Mouse (Mus musculus) forebrain, embryonic 11.5 days (tissue): ENCODE measurements at regions not wholly inside any gene's neighbourhood (a gene's known extent, or its start where the extent isn't known, plus 50 kb on each side); places are given as distances from the start of the nearest gene placed in this dataset.

Experiments used
- ATAC-seq: fragments of 200-750 bp; cut with Nextera tagmentation; replicated peaks from 2 replicates; pipeline ENCODE4 v1.8.0; 2017; ENCODE audit warnings: moderate TSS enrichment; ENCODE audit not compliant: low FRiP score
- DNase-seq: peaks from one replicate; pipeline ENCODE4 v3.0.0-alpha.2; 2017; ENCODE audit warnings: low spot score
- H3K27ac ChIP-seq: fragments of 300-500 bp; sonication (generic); 2 replicates; pipeline ENCODE4 v1.5.1; 2014; ENCODE audit warnings: low read depth, low read length
- H3K27me3 ChIP-seq: fragments of 300-500 bp; sonication (generic); 2 replicates; pipeline ENCODE4 v1.6.1; 2014; ENCODE audit warnings: mild to moderate bottlenecking, low read length, mixed read lengths; ENCODE audit not compliant: control insufficient read depth, insufficient read depth
- H3K36me3 ChIP-seq: fragments of 300-500 bp; sonication (generic); 2 replicates; pipeline ENCODE4 v1.6.1; 2014; ENCODE audit warnings: mild to moderate bottlenecking, low read length, moderate library complexity, mixed read lengths; ENCODE audit not compliant: control insufficient read depth, insufficient read depth
- H3K4me1 ChIP-seq: fragments of 300-500 bp; sonication (generic); replicated peaks from 2 replicates; pipeline ENCODE4 v1.6.1; 2014; ENCODE audit warnings: low read length, mixed read lengths; ENCODE audit not compliant: control insufficient read depth, insufficient read depth
- H3K4me2 ChIP-seq: fragments of 300-500 bp; sonication (generic); 2 replicates; pipeline ENCODE4 v1.6.1; 2014; ENCODE audit warnings: low read depth, mild to moderate bottlenecking, low read length, moderate library complexity, mixed read lengths; ENCODE audit not compliant: severe bottlenecking
- H3K4me3 ChIP-seq: fragments of 300-500 bp; sonication (generic); 2 replicates; pipeline ENCODE4 v1.5.1; 2014; ENCODE audit warnings: low read depth, low read length
- H3K9ac ChIP-seq: fragments of 300-500 bp; sonication (generic); 2 replicates; pipeline ENCODE4 v1.6.1; 2014; ENCODE audit warnings: low read length
- H3K9me3 ChIP-seq: fragments of 300-500 bp; sonication (generic); 2 replicates; pipeline ENCODE4 v1.6.1; 2016; ENCODE audit warnings: low read length, mixed read lengths; ENCODE audit not compliant: control insufficient read depth
- WGBS: fragments of 180-500 bp; shearing (Covaris S2); extraction: QIAGEN DNeasy Blood & Tissue Kit; methylation state at CpG from one replicate; pipeline ENCODE4 v1.1.7; 2014; 5-methylcytosine and 5-hydroxymethylcytosine counted together

GRCm38 (mm10) chr3:146337429-146337828, 67.0 kb upstream of the Ssx2ip start:
- Histone ChIP-seq H3K4me2 (no peak overlapping the region; the same call in 1 of the 2 replicates), H3K36me3 (no peaks in the 10 kb centered on the region), H3K4me3 (no peak overlapping the region), H3K9me3 (no peaks in the 10 kb centered on the region), H3K4me1 (peaks cover 14% of the 10 kb centered on the region; the same call in 1 of the 2 replicates), H3K9ac (no peak overlapping the region), H3K27me3 (no peaks in the 10 kb centered on the region), H3K27ac (peak overlapping the region; percentile 57; the same call in 1 of the 2 replicates)
- no peak for ATAC-seq
- DNase-seq, result no peak
- 72% methylated on average over 3 of the region's 3 CpGs for WGBS

GRCm38 (mm10) chr3:146337861-146338281, 66.6 kb upstream of the Ssx2ip start:
- no peaks in the 10 kb centered on the region for H3K9me3 ChIP-seq
- peak overlapping the region; percentile 57 for H3K27ac ChIP-seq
- peak; percentile 83 for ATAC-seq
- 8% methylated on average over 7 of the region's 7 CpGs for WGBS
- H3K4me3 ChIP-seq, result no peak overlapping the region
- no peaks in the 10 kb centered on the region for H3K36me3 ChIP-seq
- peak overlapping the region; percentile 29; the same call in 1 of the 2 replicates for H3K4me2 ChIP-seq
- H3K9ac ChIP-seq, result 0 out of 2 replicates have a peak overlapping the region, but pooled peaks have one; percentile 23
- no peaks in the 10 kb centered on the region for H3K27me3 ChIP-seq
- DNase-seq, result peak; percentile 66
- peaks cover 14% of the 10 kb centered on the region; the same call in 1 of the 2 replicates for H3K4me1 ChIP-seq

- ATAC-seq (no peak), DNase-seq (no peak)
- H3K4me2 ChIP-seq, result no peak overlapping the region
- H3K9ac ChIP-seq, result no peak overlapping the region
- H3K27me3 ChIP-seq, result no peaks in the 10 kb centered on the region
- H3K36me3 ChIP-seq, result no peaks in the 10 kb centered on the region
- 0 out of 2 replicates have a peak overlapping the region, but pooled peaks have one; percentile 57 for H3K27ac ChIP-seq
- no peaks in the 10 kb centered on the region for H3K9me3 ChIP-seq
- H3K4me1 ChIP-seq, result peaks cover 14% of the 10 kb centered on the region; the same call in 1 of the 2 replicates
- no peak overlapping the region for H3K4me3 ChIP-seq
- WGBS, result 83% methylated on average over 9 of the region's 9 CpGs
These were observed 66.0 kb upstream of the Ssx2ip start for GRCm38 (mm10) chr3:146338445-146338844.

- no peaks in the 10 kb centered on the region for H3K36me3 ChIP-seq
- DNase-seq (no peak), ATAC-seq (no peak)
- H3K27me3 ChIP-seq, result no peaks in the 10 kb centered on the region
- H3K4me1 ChIP-seq, result peaks cover 6% of the 10 kb centered on the region; the same call in 1 of the 2 replicates
- no peak overlapping the region for H3K27ac ChIP-seq
- WGBS, result 91% methylated on average over 12 of the region's 12 CpGs
- H3K4me2 ChIP-seq, result no peak overlapping the region
- no peaks in the 10 kb centered on the region for H3K9me3 ChIP-seq
- H3K9ac ChIP-seq, result no peak overlapping the region
- H3K4me3 ChIP-seq, result no peak overlapping the region
These were observed 64.0 kb upstream of the Ssx2ip start for GRCm38 (mm10) chr3:146340316-146341055.

DNA sequence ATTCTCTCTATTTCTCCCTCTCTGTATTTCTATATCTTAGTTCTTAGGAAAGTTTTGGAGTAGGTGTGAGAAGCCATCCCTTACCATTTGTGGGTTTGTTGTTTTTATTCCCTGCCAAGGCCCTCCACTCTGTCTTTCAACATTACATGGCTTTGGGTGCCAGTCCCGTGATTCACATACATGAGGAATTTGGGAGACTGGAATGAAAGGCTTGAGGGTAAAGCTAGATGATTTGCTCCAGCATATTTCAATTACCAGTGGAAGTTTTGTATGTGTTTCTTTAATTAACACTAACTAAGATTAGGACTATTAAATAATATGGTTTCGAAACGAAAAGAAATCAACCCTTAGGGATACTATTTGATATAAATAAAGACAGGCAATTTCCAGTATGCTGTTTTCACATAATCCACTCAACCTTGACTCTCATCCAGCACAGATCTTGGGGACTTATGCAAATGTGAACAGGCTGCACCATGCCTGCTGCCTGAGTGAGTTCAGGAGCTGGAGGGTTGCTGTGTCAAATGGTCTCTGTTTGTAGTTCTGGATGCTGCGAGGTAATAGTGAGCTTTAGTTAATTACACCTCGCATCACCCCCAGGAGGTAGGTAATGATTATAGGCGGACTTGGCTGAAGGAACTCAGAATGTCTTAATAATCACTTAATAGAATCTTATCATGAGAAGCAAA, 62.6 kb upstream of the Ssx2ip start:
- ATAC-seq, result no peak

DNA sequence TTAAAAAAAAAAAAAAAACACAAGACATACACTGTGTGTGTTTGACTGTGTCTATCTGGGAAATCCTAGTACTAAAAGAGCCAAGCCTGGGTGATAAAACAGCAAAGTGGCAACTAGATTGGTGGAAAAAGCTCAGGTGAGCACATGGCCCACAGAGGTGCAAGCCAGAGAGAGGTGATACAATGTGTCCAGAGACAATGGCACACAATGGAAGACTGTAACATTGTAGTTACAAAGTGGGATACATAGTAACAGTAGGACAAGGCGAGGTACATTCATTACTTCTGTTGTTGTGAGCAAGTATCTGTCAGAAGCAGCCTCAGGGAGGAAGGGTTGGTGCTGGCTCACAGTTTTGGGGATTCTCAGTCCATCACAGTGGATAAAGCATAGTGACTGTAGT, 61.7 kb upstream of the Ssx2ip start:
- Histone ChIP-seq H3K27ac (no peak overlapping the region), H3K4me2 (no peak overlapping the region), H3K4me1 (peaks cover 6% of the 10 kb centered on the region; the same call in 1 of the 2 replicates), H3K27me3 (no peaks in the 10 kb centered on the region), H3K9ac (no peak overlapping the region), H3K4me3 (no peak overlapping the region), H3K36me3 (no peaks in the 10 kb centered on the region), H3K9me3 (no peaks in the 10 kb centered on the region)
- DNase-seq (no peak), ATAC-seq (no peak)
- WGBS, result 90% methylated on average over 1 of the region's 1 CpGs

More for the DNA sequence above, 62.6 kb upstream of the Ssx2ip start:
- Histone ChIP-seq H3K4me3 (no peak overlapping the region), H3K27me3 (no peaks in the 10 kb centered on the region), H3K9me3 (no peaks in the 10 kb centered on the region), H3K4me2 (no peak overlapping the region), H3K4me1 (peaks cover 6% of the 10 kb centered on the region; the same call in 1 of the 2 replicates), H3K27ac (no peak overlapping the region), H3K36me3 (no peaks in the 10 kb centered on the region), H3K9ac (no peak overlapping the region)
- no peak for DNase-seq
- 65% methylated on average over 6 of the region's 6 CpGs for WGBS

DNA sequence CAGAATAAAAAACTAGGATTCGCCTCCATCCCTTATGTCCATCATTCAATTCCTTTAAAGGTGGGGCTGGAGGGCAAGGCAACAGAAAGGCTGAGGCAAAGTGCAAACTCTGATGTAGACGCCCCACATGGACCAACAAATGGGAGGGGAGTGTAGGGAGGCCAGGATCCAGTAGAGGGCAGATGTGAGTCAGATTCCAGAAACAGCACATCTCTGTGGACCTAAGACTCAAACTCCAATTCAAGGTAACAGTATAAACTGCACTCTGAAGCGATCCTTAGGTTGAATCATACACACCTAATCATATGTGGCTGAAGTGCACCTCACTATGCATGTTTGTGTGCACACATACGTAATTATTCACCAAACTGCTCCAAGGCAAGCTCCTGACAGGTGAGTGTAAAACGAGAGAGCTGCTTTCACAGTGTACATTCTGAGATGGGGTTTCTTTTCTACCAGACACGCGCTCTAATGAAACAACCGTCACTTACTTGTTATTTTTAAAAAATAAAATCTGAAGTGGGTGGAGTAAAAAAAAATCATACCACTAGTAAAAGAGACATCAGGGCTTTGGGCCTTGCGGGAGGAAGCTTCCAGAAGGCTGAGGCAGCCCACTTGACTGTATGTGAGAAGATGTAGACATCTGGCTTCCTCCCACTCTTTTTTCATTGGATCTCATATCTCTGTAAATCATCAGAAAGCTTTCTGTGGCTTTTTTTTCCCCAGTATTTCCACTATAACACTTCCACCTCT, 60.6 kb upstream of the Ssx2ip start:
- no peak overlapping the region for H3K4me2 ChIP-seq
- ATAC-seq (peak; percentile 51; the same call in 1 of the 2 replicates), DNase-seq (peak; percentile 79)
- H3K36me3 ChIP-seq, result no peaks in the 10 kb centered on the region
- H3K9me3 ChIP-seq, result no peaks in the 10 kb centered on the region
- H3K27ac ChIP-seq, result no peak overlapping the region
- no peaks in the 10 kb centered on the region; the same call in 1 of the 2 replicates for H3K27me3 ChIP-seq
- no peak overlapping the region for H3K9ac ChIP-seq
- no peak overlapping the region for H3K4me3 ChIP-seq
- WGBS, result 59% methylated on average over 9 of the region's 9 CpGs
- H3K4me1 ChIP-seq, result no peaks in the 10 kb centered on the region

DNA sequence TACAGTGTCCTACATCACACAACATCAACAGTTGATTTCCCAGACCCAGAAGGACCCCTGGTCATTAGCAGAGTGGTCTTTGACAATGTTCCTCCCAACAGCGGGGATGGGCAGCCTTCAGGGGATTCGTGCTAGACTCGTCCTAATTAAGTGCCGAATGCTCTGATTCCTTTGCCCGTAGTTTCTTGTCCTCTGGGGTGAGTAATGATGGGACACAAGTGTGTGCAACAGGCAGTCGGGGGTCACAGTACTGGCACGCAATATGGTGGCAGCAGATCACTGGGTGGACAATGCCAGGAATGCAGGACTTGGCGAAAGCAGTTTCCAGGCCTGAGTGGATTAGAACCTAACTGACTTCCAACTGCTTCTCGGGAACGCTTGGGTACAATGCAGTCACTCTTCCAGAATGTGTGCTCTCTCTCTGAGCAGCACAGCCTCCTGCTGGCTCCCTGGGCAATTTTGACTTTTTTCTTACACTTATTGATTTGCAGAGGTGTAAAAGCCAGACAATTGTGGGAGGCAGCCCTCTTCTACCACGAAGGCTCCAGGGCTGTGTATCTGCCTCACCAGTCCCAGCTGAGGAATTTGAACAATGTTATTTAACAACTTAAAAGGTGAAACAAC, 59.9 kb upstream of the Ssx2ip start:
- no peaks in the 10 kb centered on the region for H3K4me1 ChIP-seq
- ATAC-seq (no peak), DNase-seq (no peak)
- no peak overlapping the region for H3K4me3 ChIP-seq
- H3K27ac ChIP-seq, result no peak overlapping the region
- H3K9ac ChIP-seq, result no peak overlapping the region
- no peak overlapping the region for H3K4me2 ChIP-seq
- H3K36me3 ChIP-seq, result no peaks in the 10 kb centered on the region
- WGBS, result 78% methylated on average over 11 of the region's 11 CpGs
- H3K9me3 ChIP-seq, result no peaks in the 10 kb centered on the region
- H3K27me3 ChIP-seq, result no peaks in the 10 kb centered on the region; the same call in 1 of the 2 replicates
